Mouse (Mus musculus): ENCODE measurements around the gene Sphk1.

The Sphk1 gene

GRCm38 (mm10) chr11:116538142-116538735, 7.5 kb downstream of the Sphk1 start:
- no peak for DNase-seq

- DNase-seq = no peak
These were observed 10.5 kb downstream of the Sphk1 start for GRCm38 (mm10) chr11:116541183-116541582.

GRCm38 (mm10) chr11:116543110-116543509, 12.4 kb downstream of the Sphk1 start:
- DNase-seq = peak; percentile 40 to 45

- peak; percentile 52 to 56 for DNase-seq
These were observed 16.8 kb downstream of the Sphk1 start for GRCm38 (mm10) chr11:116547296-116548060.

- DNase-seq = no peak
These were observed 18.1 kb downstream of the Sphk1 start for GRCm38 (mm10) chr11:116548780-116549179.

GRCm38 (mm10) chr11:116549273-116550038, 18.7 kb downstream of the Sphk1 start:
- DNase-seq = no peak

GRCm38 (mm10) chr11:116550748-116551147, 20.0 kb downstream of the Sphk1 start:
- no peak for DNase-seq

- DNase-seq = no peak
These were observed 21.5 kb downstream of the Sphk1 start for GRCm38 (mm10) chr11:116552194-116552593.

GRCm38 (mm10) chr11:116554171-116554878, 23.6 kb downstream of the Sphk1 start:
- DNase-seq = peak; percentile 46 to 64

- no peak for DNase-seq
These were observed 24.8 kb downstream of the Sphk1 start for GRCm38 (mm10) chr11:116555572-116555971.

GRCm38 (mm10) chr11:116556308-116556707, 25.6 kb downstream of the Sphk1 start:
- peak in 1 of 2 experiments; percentile 34 for DNase-seq

GRCm38 (mm10) chr11:116565283-116566041, 34.7 kb downstream of the Sphk1 start:
- DNase-seq = no peak

- no peak for DNase-seq
These were observed 36.8 kb downstream of the Sphk1 start for GRCm38 (mm10) chr11:116567531-116567930.

- no peak for DNase-seq
These were observed 40.1 kb downstream of the Sphk1 start for GRCm38 (mm10) chr11:116570821-116571220.

- peak; percentile 43 to 56 for DNase-seq
These were observed 41.3 kb downstream of the Sphk1 start for GRCm38 (mm10) chr11:116571767-116572679.

- no peak for DNase-seq
These were observed 42.2 kb downstream of the Sphk1 start for GRCm38 (mm10) chr11:116572756-116573543.

- peak; percentile 40 to 50 for DNase-seq
These were observed 43.8 kb downstream of the Sphk1 start for GRCm38 (mm10) chr11:116574486-116574885.

GRCm38 (mm10) chr11:116574982-116575381, 44.3 kb downstream of the Sphk1 start:
- peak in 1 of 2 experiments; percentile 45 for DNase-seq

GRCm38 (mm10) chr11:116575396-116575795, 44.7 kb downstream of the Sphk1 start:
- no peak for DNase-seq

- DNase-seq = no peak
These were observed 48.6 kb downstream of the Sphk1 start for GRCm38 (mm10) chr11:116579280-116579679.

Data from cerebellum, postnatal 36 days (tissue).